Mouse (Mus musculus) embryonic fibroblast, embryonic 13.5 days (primary cell): ENCODE results near the gene Tas1r1.

Experiments used
- CTCF ChIP-seq: IDR thresholded peaks from 2 replicates; pipeline ENCODE4 v1.5.1; 2011; ENCODE audit warnings: mild to moderate bottlenecking, control low read depth, low read length, moderate library complexity, borderline replicate concordance; ENCODE audit not compliant: insufficient read depth
- POLR2A ChIP-seq: IDR thresholded peaks from 2 replicates; pipeline ENCODE4 v1.6.1; 2011; ENCODE audit warnings: low read depth, mild to moderate bottlenecking, control low read depth, low read length, moderate library complexity

DNA sequence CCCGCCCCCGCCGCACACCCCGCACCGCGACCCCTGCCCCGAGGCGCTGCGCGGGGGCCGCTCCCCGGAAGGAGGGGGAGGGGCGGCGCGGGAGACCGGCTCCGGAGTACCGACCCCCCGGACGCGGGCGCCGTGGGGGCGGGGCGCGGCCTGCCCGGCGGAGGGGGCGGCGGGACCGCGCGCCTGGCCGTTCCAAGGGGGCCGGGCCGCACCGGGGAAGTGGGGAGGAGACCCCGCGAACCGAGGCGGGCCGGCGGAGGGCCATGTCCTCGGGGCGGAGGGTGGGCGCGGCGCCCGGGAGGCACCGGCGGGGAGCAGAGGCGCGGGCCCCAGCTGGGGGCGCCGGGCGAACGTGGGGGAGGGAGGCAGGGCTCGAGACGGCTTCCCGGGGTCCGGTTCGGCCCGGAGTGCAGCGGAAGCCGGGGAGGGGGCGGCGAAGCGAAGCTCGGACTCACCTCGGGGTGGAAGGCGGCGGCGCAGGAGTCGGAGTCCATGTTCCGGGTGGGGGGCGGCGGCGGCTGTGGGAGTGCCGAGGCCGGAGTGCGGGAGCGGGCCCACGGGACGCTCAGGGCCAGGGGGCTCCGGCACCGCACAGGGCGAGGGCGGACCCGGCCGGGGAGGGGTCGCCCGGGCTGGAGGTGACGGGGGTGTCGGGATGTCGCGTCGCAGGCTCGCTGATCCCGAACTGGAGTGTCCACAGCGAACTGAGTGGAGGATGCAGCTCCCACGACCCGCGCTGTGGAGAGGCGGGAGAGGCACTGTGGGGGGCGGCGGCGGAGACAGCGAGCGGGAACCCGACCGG is 42.8 kb downstream of the Tas1r1 start:
- TF ChIP-seq CTCF (no peak), POLR2A (peak; percentile 77)
